Mouse (Mus musculus) Muller cell, postnatal 12 days (primary cell): ENCODE measurements around the gene Serpinb1a.

ENCODE experiments used
- DNase-seq: peaks from one replicate; pipeline ENCODE4 v3.0.0-alpha.2; 2015; ENCODE audit errors: inconsistent ontology term

The Serpinb1a gene

DNA sequence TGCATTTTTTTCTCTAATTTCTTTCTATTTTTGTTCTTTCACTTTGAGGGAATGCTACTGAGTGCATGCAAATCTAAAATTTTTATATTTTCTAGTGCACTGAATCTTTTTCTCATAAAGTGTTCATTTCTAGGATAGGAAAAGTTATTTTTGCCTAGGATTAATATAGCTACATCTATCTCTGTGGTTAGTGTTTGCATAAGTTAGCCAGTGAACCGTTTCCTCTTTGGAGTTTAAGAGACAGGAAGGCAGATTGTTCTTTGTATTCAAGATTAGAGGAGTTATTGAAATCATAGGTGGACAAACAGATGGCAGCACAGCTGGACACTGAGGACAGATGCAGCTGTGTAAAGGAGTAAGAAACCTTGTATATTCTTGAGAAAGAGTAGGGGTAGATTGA, 11.7 kb downstream of the Serpinb1a start:
- no peak for DNase-seq

- no peak for DNase-seq
These were observed 16.5 kb downstream of the Serpinb1a start for GRCm38 (mm10) chr13:32834513-32834912.

DNA sequence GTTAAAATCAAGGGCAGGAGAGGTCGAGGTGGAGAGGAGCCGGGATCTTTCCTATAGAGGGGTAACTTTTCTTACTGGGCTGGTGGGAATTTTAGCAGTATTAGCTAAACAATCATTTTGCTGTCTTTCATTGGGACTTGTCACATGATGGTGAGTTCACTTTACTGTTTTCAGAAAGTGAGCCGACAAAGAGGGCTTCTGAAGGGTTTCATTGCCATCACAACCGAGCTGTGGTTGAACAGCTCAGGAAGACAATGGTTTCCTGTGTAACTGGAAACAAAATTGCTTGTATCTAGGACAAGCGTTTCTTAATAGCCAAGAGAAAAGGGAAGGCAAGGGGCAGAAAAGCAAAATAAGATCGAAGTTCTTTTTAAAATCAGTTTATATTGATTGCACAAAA, 17.7 kb downstream of the Serpinb1a start:
- DNase-seq: no peak

DNA sequence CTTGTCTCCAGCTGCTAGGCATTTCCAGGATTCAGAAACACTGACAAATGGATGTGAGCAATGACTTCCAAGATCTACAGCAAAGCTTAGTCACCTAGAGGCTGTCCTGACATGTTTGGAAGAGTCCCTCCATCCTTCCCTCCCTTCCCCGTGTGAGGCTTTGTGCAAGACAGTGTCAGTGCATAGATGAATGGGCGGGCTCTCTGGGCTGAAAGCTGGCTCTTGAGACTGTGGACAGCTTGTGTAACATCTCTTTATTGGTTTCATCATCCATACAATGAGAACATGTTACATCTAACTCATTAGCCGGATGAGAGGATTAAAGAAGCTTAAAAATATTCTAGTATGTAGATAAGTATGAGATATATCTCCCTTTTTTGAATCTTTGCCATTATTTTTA, 18.2 kb downstream of the Serpinb1a start:
- DNase-seq: no peak

- DNase-seq: no peak
These were observed 19.3 kb downstream of the Serpinb1a start for GRCm38 (mm10) chr13:32831505-32832273.

GRCm38 (mm10) chr13:32828886-32829285, 22.1 kb downstream of the Serpinb1a start:
- DNase-seq: no peak

DNA sequence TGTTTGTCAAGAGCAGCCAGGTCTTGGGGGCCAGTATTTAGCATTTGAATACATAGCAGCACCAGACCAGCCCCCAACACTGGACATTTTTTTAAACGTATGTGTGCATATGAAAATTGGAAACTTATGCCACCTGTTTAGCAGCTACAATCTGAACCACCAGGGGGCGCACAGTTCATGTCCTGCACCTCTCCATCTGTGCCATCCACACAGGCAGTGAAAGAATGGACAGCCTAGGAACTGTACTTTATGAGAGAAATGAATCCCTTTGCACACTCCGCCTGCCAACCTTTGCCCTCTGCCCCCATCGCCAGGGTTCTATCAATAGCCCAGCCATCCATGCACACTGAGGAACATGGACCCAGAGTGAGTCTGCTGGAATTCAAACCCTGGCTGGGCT, 23.0 kb downstream of the Serpinb1a start:
- no peak for DNase-seq

GRCm38 (mm10) chr13:32827111-32827822, 23.7 kb downstream of the Serpinb1a start:
- DNase-seq: no peak

DNA sequence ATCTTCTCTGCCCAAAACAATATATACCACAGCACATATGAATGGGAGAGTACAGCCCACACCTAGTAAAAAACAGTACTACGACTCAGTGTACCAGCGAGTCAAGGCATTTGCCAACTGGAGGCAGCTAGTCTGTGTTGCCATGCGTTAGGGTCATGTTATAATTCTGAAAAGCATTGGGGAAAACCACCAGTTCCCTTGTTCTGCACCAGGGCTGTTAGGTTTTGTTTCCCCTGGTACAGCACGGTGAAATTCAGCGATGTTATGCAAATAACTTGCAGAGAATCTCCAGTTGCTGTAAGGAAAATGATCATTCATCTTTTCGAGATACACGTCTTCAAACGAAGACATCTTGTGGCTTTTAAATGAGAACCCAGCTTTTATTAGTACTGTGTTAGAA, 25.4 kb downstream of the Serpinb1a start:
- DNase-seq: no peak

DNA sequence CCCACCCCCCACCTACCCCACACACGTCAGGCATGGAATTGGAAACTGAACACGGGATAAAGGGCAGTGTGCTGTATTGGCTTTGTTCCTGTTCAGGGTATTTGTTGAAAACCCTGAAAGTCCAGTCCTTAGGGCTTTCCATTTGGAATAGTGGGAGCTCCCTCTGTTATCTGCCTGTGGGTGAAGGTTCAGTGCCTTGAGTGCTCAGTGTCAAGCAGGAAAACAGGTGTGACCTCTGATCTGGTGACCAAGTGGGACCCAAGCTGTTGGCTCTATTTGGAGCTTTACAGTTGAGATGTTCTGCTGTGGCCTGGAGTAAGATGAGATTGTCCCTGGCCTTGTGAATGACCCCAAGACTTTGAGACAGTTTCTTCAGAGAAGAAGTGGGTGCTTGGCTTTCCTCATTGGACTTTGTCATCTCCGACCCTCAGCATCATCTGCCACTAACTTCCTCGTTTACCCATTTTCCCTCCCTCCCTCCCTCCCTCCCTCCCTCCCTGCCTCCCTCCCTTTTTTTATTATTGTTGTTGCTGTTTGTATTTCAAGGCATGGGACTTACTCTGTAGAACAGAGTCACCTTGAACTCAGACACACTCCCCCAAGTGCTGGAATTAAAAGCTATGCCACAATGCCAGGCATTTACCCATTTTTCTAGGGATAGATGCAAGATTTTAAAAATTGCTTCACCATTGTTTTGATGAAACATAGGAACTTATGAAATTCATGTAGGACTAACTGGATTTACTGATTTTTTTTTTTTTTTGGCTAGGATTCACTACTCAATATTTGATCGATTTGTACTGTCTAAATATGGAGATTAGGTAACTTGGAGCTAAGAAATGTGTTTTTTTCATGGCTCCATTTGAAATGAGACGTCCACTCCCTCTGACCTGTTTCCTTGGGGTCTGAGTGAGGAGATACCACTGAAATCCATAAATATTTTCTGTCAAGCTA, 26.3 kb downstream of the Serpinb1a start:
- no peak for DNase-seq

GRCm38 (mm10) chr13:32823126-32823525, 27.9 kb downstream of the Serpinb1a start:
- no peak for DNase-seq

- DNase-seq: no peak
These were observed 29.3 kb downstream of the Serpinb1a start for GRCm38 (mm10) chr13:32821671-32822070.

GRCm38 (mm10) chr13:32819926-32820325, 31.1 kb downstream of the Serpinb1a start:
- DNase-seq: no peak

DNA sequence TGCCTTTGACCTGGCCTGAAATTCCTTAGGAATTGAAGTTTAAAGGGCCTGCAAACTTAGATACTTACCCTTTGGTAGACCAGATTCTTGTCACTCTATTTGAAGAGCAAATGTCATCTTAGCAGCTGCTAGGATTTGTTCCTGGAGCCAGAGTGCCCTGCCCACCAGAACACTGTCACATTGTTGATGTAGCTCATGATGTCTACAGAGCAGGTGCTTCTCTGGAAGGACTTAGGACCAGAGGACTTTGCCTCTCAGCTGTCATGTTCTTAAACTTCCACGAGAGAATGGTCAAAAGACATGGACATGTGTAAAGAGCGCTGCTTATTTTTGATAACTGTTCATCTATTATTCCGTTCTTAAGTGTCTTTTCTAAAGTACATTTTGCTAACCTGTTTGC, 31.7 kb downstream of the Serpinb1a start:
- no peak for DNase-seq

DNA sequence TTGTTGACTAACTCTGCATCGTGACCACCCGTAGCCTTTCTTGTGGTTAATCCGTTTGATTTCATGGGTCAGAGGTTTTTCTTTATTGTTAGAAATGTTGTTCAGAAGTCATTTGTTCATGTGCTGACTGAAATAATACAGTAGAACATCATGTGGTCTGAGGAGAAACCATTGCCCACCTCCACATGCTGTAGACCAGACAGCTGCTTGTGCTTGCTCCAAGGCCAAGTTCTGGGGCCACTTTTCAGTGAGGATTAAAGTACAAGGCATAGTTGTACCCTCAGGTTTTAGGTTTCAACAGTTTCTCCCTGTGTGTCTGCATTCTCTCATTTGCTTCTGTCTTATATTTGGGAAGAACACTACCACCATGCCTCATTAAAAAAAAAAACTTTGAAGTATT, 43.4 kb downstream of the Serpinb1a start:
- no peak for DNase-seq

DNA sequence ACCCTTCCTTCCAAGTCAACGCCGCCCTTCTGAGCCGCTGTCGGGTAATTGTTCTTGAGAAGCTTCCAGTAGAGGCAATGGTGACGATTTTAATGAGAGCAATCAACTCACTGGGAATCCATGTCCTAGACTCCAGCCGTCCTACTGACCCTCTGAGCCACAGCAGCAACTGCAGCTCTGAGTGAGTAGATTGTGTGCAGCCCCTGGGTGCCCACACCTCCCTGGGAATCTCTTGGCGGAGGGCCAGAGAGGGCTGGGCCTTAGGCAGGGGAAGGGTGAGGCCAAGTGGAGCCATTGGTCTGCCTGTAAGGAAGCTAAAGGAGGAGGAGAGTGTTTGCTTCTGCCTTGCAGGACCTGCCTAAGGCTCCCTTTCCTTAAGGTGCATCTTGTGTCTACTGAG, 44.2 kb downstream of the Serpinb1a start:
- peak; percentile 36 for DNase-seq

- DNase-seq: no peak
These were observed 47.2 kb downstream of the Serpinb1a start for GRCm38 (mm10) chr13:32803701-32804345.

GRCm38 (mm10) chr13:32802259-32803081, 48.5 kb downstream of the Serpinb1a start, which contains the start of gene D930007J09Rik:
D930007J09Rik (minus strand) TSS chr13:32802849.
- DNase-seq: peak; percentile 65

GRCm38 (mm10) chr13:32801693-32802221, 49.2 kb downstream of the Serpinb1a start, which contains the start of gene Wrnip1:
Wrnip1 (plus strand) TSS chr13:32802038.
- peak; percentile 98 for DNase-seq

GRCm38 (mm10) chr13:32800859-32801258, 50.1 kb downstream of the Serpinb1a start:
- DNase-seq: no peak
